Mouse (Mus musculus) hindbrain, embryonic 16.5 days (tissue): Measurements from ENCODE around the gene Tsen34. TPM values are rescaled to one million over a fixed set of nuclear protein-coding genes. Genes with fewer than 3 reads are reported as not detected.

Experiments used
- microRNA-seq: library from miRNA; unstranded; fragments of <30 nt; microRNA quantifications from one replicate; pipeline ENCODE4, GENCODE M21; 2017
- polyA plus RNA-seq: library from polyadenylated mRNA; unstranded; fragments of >200 nt; fragmentation: Nextera tagmentation; extraction: Ambion mirVana; gene quantifications from 2 replicates; pipeline ENCODE4 v1.2.1, GENCODE M21; 2015

Tsen34 gene
- polyA plus RNA-seq, 1 experiment from 2014 or later, result 308 TPM

Small RNAs within 50 kb of the gene (microRNA-seq; reads per million reads assigned to microRNA genes)
- gene Mir3572, result 2.1 reads per million, percentile 2 among the genes with 10 or more reads in this experiment

Other genes with a start within 250 kb of the Tsen34 start
- not detected in 2 replicates for gene Tarm1, start 190.2 kb upstream of the Tsen34 start, polyA plus RNA-seq
- gene Oscar, start 76.7 kb upstream of the Tsen34 start, polyA plus RNA-seq, result 0.64 and 0.73 TPM in 2 replicates
- gene Ndufa3, start 75.5 kb upstream of the Tsen34 start, polyA plus RNA-seq, result 461 and 526 TPM in 2 replicates
- gene Tfpt, start 62.9 kb upstream of the Tsen34 start, polyA plus RNA-seq, result 36.3 and 39.6 TPM in 2 replicates
- 84.2 and 88.8 TPM in 2 replicates for gene Prpf31, start 62.9 kb upstream of the Tsen34 start, polyA plus RNA-seq
- gene Cnot3, start 47.6 kb upstream of the Tsen34 start, polyA plus RNA-seq, result 30.0 and 43.1 TPM in 2 replicates
- 13.2 and 13.4 TPM in 2 replicates for gene Leng1, start 27.0 kb upstream of the Tsen34 start, polyA plus RNA-seq
- gene Tmc4, start 15.3 kb upstream of the Tsen34 start, polyA plus RNA-seq, result 3.8 and 4.6 TPM in 2 replicates
- gene Mboat7, start 660 bp downstream of the Tsen34 start, polyA plus RNA-seq, result 124 and 127 TPM in 2 replicates
- 675 and 689 TPM in 2 replicates for gene Rps9, start 11.1 kb downstream of the Tsen34 start, polyA plus RNA-seq
- 0.21 and 0.50 TPM in 2 replicates for gene Pirb, start 27.5 kb downstream of the Tsen34 start, polyA plus RNA-seq
- gene Gm15448, start 132.8 kb downstream of the Tsen34 start, polyA plus RNA-seq, result 0.09 TPM in 1 of 2 replicates, not detected in the other
- not detected in 2 replicates for gene Pira2, start 152.2 kb downstream of the Tsen34 start, polyA plus RNA-seq
- 0.10 TPM in 1 of 2 replicates, not detected in the other for gene Gm14548, start 205.3 kb downstream of the Tsen34 start, polyA plus RNA-seq
- gene Lilra6, start 222.6 kb downstream of the Tsen34 start, polyA plus RNA-seq, result not detected in 2 replicates